Mouse (Mus musculus) spleen, postnatal 36 days (tissue): Measurements from ENCODE around the gene Gm48552.

Experiments used
- DNase-seq, 2 experiments: peaks; one replicate each; pipeline ENCODE4 v3.0.0; 2022; ENCODE audit warnings: low spot score in 2 of 2, mixed read lengths in 1 of 2

The Gm48552 gene

DNA sequence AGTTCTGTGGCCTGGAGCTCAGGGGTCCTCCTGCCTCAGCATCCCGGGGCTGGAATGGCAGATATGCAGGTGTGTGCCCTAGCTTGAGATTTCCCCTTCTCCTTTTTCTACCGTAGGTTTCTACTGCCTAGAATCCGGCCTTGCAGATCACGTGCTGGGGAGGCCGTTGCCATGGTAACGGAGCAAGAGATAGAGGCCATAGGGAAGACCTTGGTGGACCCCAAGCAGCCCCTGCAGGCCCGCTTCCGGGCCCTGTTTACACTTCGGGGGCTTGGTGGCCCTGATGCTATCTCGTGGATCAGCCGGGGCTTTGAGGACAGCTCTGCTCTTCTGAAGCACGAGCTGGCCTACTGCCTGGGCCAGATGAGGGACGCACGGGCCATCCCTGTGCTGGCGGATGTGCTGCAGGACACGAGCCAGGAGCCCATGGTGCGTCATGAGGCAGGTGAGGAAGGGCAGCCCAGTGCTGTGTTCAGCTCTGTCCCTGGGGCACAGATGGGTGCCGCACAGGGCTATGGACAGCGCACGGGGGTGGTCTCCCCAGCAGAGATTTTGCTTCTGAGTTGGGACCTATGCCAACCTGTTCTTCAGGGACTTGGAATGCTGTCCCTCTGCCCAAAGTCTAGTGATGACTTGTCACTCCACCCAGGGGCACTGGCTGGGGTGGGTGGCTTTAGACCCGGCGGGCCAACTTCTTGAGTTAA lies 3.0 kb upstream of the Gm48552 start:
- no peak for DNase-seq

DNA sequence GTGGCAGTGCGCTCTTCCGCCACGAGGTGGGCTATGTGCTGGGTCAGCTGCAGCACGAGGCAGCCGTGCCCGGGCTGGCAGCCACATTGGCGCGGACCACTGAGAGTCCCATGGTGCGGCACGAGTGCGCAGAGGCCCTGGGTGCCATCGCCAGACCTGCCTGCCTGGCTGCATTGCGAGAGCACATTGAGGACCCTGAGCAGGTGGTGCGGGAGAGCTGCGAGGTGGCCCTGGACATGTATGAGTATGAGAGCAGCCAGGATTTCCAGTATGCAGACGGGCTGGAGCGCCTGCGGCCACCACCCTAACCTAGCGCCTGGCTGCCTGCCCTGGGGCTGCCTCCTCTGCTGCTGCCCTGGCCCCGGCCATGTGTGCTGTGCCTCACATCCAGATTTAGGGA lies 1.1 kb upstream of the Gm48552 start:
- no peak for DNase-seq

DNA sequence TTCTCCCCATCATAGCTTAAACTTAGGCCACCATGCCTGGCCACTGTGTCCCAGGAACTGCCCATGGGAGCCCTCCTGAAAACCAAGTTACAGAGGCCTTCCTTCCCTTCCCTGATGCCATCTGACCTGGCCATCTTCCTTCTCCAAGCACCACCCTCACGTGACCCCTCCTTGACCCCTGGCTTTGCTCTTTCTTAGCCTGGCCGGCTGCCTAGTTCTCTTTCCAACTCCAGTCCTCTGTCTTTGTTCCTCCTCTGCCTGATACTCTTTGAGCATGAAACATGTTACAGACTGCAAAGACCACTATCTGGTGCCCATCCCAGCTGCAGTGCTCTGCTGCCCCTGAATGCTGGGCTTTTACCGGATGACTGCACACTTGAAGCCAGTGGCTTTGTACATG lies 568 bp downstream of the Gm48552 start:
- DNase-seq = no peak

DNA sequence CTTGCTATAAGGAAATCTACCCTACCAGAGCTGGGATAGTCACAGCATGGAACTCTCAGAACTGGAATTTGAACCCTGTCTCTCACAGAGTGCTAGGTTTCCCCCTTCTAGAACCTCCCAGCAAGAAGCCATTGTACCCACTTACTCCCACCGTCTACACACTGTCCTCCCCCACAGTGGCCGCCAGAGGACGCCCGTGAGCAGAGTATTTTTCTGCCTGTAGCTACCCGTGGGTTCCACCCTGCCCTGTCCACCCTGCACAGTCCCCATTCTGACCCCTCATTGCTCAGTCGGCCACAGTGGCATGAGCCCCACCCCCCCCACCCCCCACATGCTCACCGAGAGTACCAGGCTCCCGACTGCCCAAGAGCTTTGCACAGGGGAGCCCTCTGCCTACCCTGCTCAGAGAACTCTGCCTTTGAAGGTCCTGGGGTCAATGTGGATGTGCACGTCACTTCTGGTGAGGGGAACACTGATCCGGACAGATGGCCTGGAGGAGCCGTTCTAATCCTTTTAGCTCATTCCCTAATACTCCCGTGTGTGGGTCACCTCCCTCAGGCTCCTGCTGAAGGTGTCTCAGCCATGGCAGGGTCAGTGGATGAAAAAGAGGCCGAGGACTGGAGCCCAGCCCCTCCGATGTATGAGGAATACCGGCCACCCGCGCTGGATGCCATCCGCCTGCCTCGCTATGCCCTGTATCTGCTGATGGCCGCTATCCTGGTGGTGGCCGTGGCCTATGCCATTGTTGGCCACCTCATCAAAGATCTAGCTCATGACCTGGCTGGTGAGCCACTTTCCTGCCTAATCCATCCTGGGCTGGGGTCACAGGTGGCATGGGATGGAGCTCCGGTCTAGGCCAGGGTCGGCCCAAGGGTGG lies 1.2 kb downstream of the Gm48552 start:
- DNase-seq = peak; percentile 59 to 71

DNA sequence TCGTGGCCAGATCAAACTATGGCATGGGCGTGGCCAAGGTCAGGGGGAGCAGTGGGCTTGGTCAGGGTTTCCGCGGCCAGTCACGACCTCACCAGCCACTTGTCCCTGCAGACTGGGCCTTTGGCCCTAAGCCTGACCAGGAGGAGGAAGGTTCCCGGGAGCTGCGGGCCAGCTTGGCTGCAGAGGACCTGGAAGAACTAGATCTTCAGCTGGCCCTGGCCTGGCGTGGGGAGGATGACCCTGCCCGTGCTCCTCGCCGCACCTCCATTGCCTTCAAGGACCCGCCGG lies 1.8 kb downstream of the Gm48552 start:
- DNase-seq = no peak

DNA sequence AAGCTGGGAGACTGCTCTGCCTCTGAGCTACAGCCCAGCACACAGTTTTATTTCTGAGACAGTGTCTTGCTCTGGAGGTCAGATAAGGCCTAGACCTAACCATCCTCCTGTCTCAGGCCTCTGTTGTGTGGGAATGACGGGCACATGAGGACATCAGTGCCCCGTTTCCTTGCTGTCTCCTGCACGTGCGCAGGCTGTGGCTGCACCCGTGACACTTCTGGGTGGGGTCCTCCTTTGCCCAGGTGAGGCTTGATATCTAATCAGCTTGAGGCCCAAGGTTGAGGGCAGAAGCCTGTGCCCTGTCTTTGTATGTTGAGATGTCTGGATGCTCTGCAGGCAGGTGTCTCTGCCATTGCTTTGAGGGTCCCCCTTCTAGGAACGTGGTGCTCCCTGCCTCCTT lies 3.5 kb downstream of the Gm48552 start:
- no peak for DNase-seq

DNA sequence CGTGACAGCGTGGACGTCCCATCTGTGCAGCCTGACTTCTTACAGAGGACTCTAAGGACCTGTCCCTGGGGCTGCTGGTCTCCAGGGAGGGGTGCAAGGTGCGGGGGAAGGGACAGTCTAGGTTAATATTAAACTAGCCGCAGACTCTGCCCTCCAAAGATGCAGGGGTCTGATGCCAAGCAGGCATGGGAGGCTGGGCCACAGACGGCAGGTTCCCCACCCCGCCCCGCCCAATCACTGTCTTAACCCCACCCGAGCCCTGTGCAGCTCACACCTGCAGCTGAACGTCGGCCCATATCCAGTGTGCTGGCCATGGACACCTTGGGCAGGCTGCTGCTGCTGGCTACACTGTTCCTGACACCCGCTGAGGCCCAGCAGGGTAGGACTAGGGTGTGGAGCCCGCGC lies 4.0 kb downstream of the Gm48552 start, which contains the start of gene Smim24:
Gene Smim24 (plus strand): TSS at position 271 of the 405 bp plus-strand sequence.
- no peak for DNase-seq

DNA sequence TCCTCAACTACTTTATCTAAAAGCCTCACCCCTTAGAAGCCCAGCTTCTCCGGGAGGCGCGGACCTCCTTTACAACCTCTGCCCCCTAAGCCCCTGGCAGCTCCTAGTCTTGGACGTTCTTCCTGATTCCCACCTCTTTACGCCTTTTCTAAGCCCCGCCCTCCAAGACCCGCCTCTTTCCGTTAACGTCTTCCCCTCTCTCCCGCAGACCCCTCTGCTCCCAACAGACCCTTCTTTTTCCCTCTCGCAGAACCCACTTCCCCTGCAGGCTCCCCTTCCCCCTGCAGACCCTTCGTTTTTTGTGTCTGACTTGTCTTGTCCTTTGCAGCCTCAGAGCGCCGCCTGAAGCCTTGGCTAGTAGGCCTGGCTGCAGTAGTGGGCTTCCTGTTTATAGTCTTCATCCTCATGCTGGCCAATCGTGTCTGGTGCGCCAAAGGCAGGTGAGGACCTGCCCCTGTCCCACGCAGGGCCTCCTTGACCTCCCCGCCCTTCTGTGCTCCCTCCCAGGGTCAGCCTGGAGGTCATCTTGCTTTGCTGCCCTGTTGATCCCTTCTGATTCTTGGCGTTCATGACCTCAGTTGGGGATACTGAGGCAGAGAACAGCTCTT lies 4.8 kb downstream of the Gm48552 start:
- DNase-seq = no peak

DNA sequence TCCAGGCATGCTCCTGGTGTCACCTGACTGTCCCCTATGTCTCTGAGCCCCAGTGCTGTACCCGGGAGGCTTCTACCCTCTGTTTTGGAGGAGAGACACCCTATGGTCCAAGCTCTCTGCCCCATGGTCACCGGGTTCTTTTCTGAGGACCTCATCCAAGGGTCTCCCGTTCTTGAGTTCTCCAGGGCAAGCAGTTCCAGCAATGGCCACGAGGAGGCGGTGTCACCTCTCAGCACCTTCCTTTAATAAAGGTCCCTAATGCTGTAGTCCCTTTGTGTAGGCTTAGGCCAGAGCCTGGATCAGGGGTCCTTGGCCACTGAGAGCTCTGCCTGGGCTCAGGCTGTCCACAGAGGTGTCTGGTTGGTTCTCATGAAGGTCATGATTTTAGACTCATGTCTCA lies 6.3 kb downstream of the Gm48552 start:
- peak; percentile 51 to 63 for DNase-seq

DNA sequence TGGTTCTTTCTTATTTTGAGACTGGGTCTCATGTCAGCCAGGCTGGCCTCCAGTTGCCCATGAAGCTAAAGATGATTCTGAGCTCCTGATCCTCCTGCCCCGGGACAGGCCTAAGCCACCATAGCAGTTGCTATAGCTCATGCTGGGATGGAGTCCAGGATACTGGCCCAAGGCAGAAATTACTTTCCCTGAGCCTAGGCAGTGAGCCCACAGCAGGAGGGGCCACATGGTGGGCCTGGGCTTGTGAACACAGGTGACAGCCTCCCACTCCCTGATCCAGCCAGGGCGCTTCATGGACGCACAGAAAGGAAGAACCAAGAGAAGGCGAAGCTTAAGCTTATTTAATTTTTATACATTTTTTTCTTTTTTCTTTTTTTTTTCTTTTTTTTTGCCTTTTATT lies 7.1 kb downstream of the Gm48552 start:
- no peak for DNase-seq

DNA sequence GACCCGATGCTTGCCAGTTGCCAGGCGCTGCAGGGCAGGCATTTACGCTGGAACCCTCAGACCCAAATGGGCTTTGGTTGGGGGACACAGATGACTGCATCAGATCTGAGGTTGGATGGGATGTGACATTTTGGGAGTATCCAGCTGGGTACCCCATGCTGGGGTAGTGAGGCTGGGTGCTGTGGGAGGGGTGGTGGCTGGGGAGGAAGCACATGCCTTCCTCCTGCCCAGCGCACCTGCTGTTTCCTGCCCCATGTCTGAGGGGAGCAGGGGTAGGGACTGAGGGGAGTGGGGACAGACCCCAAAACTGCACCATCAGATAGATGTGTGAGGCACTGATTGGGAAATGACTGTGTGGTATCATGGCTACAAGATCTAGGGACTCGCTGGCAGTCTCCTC lies 7.9 kb downstream of the Gm48552 start:
- no peak for DNase-seq

DNA sequence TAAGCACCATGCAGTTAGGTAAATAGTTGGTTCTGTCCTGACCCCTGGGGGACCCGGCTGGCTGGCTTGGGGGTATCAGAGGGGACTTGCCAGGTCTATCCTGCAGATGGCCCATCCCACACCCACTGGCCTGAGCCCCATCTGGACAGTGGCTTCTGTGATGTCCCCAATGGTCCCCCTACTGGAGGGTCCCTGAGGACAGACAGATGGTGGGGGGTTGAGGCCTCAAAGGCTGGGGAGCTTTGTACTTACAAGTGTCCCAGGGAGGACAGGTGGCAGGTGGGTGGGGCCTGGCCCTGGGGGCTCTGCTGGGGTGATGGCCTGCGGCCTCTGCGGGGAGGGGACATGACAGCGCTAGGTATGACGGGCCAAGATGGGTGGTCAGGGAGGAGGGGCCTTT lies 10.5 kb downstream of the Gm48552 start:
- no peak for DNase-seq

DNA sequence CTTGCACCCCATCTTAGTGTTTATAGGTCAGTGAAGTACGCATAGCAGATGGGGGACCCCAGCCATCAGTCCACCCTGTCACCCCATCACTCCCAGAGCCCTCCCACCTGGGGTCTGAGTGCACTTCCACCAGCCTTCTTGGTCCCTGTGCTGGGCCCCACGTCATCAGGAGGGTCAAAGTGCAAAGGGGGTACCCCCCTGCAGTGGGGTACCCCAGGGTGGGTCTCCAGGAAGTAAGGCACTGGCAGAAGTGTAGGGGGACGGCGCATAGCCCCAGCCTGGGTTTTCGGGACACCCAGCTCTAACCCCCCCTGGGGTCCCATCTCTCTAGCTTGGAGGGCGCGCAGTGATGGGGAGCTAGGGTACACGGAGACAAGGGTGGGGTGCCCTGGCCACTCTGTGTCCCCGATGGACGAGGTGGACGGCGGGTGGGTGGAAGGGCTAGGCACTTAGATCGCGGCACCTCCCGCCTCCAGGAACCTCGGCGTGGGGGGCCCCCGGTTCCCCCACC lies 11.0 kb downstream of the Gm48552 start:
- DNase-seq = no peak

DNA sequence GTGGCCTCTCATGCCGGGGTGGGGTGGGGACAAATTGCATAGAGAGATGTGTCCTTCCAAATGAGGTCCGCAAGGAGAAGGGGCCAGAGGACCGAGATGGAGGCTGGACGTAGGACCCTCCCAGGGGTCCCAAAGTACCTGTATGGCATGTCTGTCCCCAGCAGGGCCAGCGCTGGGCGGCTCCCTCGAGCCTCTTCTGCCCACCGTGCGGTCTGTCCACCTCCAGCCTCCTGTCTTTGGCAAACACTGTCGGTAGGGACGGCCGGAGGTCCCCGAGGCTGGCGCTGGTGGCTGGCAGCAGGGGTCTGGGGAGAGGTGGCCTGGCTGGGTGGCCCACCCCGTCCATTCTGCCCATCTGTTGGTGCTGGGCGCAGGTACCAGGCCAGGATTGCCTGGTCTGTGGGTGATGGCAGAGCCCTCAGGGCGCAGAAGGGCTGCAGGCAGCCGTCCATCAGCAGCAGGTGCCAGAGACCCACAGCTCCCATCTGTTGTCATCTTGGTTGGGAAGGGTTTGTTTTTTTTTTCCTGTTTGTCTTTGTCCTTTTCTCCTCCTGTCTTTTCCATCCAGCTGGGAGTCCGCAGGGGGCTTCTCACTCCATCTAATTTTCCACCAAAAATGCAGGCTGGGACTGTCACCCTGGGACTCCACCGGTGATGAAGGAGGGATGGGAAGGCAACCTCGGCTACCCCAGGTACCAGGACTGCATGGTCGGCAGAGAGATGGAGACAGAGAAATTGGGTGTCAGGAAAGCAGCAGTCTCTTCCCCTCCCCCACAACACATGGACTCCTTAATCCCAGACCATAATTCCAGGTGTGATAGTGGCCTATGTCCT lies 11.8 kb downstream of the Gm48552 start:
- no peak for DNase-seq

DNA sequence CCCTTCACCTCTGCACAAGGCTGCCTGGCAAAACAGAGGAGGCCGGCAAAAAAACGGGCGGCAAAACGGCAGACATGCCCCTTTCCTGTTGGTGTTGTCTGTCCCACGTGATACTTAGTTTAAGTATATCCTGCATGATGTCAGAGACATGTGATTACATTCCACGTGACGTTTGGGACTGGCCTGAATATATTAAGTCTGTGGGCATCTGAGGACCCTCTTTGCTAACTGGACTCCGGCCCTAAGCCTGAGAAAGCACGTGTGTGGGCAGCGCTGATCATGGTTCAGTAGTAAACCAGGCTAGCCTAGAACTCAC lies 12.4 kb downstream of the Gm48552 start:
- DNase-seq = no peak

DNA sequence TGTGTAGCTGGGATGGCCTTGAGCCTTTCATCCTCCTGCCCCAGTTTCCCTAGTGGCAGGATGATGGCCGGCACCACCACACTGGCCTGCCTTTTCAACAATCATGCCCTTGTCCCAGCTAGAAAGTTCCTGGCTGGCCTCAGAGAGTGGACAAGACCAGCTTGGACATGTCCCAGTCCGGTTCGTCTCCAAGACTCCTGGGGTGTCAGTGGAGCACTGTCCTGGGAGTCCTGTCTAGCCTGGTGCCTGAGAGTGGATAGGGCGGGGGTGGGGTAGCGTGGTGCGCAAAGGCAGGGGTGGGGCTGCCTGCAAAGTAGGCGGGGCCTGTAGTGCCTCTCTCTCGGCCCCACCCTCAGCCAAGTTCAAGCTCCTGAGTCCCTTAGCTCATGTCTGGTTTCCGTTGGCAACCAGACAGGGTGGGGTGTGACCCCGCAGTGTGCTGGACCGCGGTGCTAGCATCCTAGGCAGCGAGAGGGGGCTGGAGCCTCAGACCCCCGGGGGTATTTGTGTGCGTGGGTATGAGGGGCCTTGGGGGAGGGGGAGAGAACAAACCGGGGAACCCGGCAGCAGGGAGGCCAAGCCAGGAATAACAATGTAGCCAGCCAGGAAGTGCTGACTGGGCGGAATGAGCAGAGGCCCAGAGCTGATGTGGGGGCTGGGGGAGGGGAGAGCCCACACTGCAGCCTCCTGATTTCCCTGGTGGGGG lies 12.9 kb downstream of the Gm48552 start:
- DNase-seq = no peak

DNA sequence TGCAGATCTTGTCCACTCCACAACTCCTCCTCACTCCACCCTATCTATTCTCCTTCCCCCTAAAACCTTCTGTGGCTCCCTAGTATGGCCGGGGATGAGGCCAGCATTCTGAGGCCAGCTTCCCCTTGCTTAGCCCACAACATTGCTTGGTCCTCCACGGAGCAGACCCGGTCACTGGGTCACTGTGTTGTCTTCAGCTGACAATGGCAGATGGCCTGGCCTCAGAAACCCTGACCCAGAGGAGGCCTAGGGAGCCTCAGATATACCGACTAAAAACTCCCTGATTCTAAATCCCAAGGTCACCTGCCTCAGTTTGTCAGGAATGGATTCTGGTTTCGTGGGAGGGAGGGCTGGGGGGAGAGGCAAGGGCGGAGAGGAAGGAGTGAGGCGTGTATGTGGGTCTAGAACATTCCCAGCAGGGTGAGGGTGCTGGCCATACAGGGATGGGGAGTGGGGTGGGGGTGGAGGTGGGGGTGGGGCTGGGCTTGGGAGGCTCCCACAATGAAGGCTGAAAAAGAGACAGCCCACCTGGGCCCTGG lies 13.5 kb downstream of the Gm48552 start:
- no peak for DNase-seq

DNA sequence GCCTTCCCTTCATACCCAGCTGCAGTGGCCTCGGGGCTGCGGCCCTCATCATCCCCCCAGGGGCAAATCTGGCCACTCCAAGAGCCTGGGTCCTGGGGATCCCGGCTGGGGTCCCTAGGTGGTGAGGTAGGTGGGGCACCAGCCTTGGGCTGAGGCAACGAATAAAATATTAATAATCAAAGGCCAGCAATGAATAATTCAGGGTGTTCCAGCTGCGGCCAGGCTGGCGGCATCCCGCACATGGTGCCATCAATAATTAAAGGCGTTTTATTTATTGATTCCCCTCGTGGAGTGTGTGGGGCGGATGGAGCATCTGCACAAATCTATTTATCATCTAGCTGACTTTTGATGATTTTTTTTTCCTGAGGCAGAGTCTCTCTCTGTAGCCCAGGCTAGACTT lies 14.7 kb downstream of the Gm48552 start:
- DNase-seq = no peak

DNA sequence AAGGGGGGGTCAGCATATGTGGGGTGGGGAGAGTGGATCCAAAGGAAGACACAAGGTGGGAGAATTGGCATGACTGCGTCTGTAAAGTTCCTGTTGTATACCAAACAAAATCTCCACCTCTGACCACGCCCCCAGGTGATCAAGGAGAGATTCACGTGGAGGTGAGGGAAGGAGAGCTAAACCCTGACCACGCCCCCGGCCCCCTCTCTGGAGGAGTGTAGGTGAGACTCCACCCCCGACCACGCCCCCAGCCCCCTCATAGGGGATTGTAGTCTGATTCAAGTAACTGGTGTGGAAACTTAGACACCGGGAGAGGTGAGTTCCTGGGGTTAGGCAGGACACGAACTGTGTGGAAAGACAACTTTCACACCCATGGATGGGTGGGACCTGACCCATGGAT lies 15.3 kb downstream of the Gm48552 start:
- no peak for DNase-seq

DNA sequence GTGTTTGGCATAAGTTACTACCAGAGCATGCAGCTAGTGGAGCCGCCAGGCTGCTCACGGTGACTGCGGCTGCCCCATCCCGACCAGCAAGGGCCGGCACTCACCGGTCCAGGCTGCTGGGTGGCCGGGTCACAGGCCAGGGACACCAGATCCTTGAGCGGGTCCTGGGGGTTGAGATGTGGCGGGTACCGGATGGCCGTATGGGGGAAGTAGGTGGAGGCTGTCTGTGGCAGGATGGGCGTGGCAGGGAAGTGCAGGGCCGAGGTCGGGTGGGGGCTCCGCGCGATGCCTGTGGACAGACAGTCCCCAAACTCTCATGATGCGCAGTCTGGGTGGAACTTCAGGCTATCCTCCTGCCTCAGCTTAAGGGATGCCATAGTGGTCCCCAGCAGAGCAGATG lies 15.9 kb downstream of the Gm48552 start:
- DNase-seq = peak; percentile 57 to 58

DNA sequence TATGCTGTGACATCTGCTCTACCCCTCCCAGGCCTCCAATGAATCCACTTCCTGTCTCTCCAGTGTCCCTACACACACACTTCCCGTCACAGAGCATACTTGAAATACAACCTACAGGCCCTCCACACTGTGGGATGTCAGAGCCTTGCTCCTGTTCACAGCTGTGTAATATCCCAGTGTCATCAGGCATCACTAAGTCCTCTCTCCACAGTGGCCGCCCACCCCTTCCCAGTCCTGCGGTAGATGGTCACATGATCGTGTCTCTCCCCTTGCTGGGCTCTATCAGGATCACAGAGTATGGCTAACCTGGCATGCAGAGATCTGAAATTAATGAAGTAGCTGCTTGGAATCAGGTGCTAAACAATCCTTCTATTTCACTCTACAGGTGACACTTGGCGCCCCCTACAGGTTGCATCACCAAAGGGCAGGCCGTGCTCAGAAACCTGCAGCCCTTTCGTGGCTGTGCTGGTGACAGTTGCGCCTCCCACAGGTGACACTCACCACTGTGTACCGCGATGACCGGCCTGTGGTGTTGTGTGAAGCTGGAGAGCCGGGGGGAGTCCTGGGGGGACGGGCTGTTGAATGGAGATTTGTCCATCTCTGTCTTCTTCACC lies 16.9 kb downstream of the Gm48552 start:
- peak; percentile 54 to 68 for DNase-seq
